ENCODE assay signal across 9 mouse cellular contexts in the genomic region with DNA sequence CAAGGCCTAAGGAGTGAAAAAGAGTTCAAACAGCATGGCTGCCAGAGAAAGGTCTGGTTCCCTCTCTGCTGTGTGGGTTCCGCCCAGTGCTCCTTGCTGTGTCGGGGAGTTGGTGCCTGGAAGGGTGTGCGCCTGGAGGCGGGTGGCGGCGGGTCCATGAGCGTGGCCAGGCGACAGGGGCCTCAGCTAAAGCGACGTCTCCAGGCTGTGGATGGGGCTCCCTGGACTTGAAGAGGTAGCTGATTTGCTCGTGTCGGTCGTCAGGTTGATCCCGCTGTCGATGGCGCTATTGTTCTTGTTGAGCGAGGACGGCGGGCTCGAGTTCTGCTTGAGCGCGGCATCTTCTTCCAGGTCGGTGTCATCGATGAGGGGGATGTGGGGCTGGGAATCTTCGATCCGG. TPM values are rescaled to one million over a fixed set of nuclear protein-coding genes. Genes with fewer than 3 reads are reported as not detected.
DNase-seq lines count a peak whose midpoint lies in the region; ATAC-seq and TF ChIP-seq lines count a peak whose summit lies in the region.
"Had no signal": no experiment of that assay in that cellular context is flagged by ENCODE, and none has a peak within 500 bp of the region (broad histone marks: within the 10 kb centered on the region; RNA-seq: fewer than 3 reads in every experiment).

No protein-coding gene starts in this region.

- no peak overlapping the region for H3K27ac ChIP-seq in heart, embryonic 15.5 days
- no peak overlapping the region for H3K27ac ChIP-seq in limb, embryonic 13.5 days

- DNase-seq in heart, adult 9 months (ENCODE audit: low spot score in 2 of 2) = no peak
- peak; percentile 16 for DNase-seq in thymus, postnatal 0 days (ENCODE audit: low spot score)
- no peak for DNase-seq in thymus, adult 18-20 months
- DNase-seq in adipocyte (ENCODE audit: low spot score) = no peak
- no peak for DNase-seq in lung, adult 2 months
- DNase-seq in Muller cell, postnatal 12 days (ENCODE audit: inconsistent ontology term) = no peak

- ATAC-seq in heart, embryonic 15.5 days (replicated peaks; ENCODE audit: insufficient number of reproducible peaks, insufficient read depth, low FRiP score, low read depth) = no peak
- no peak for ATAC-seq in limb, embryonic 13.5 days (ENCODE audit: low FRiP score, low read depth)

- H3K4me1 ChIP-seq in heart, embryonic 15.5 days (replicated peaks) = no peaks in the 10 kb centered on the region; the same call in 1 of the 2 replicates
- H3K4me1 ChIP-seq in limb, embryonic 13.5 days = no peaks in the 10 kb centered on the region
- no peaks in the 10 kb centered on the region for H3K4me1 ChIP-seq in lung, adult 2 months (ENCODE audit: control insufficient read depth, insufficient read depth, low read length)

- whole genome bisulfite sequencing in heart, embryonic 15.5 days = 20% methylated on average over 26 of the region's 26 CpGs
- WGBS in limb, embryonic 13.5 days = 38% methylated on average over 26 of the region's 26 CpGs
- 35% methylated on average over 26 of the region's 26 CpGs for WGBS in lung, adult 2 months

- no peak overlapping the region for H3K9ac ChIP-seq in heart, embryonic 15.5 days
- no peak overlapping the region; the same call in 1 of the 2 replicates for H3K9ac ChIP-seq in limb, embryonic 13.5 days

- H3K27me3 ChIP-seq in heart, embryonic 15.5 days = peaks cover 42% of the 10 kb centered on the region
- peaks cover 39% of the 10 kb centered on the region for H3K27me3 ChIP-seq in limb, embryonic 13.5 days

- no peak for TF ChIP-seq POLR2A in lung, adult 2 months (IDR thresholded peaks at IDR 0.05; ENCODE audit: borderline replicate concordance, extremely low read depth, low read depth, low read length)

- no peaks in the 10 kb centered on the region for H3K36me3 ChIP-seq in heart, embryonic 15.5 days
- H3K36me3 ChIP-seq in limb, embryonic 13.5 days = no peaks in the 10 kb centered on the region

- TF ChIP-seq CTCF in lung, adult 2 months (IDR thresholded peaks at IDR 0.05; ENCODE audit: insufficient read depth, low read length) = no peak

- no peaks in the 10 kb centered on the region for H3K9me3 ChIP-seq in heart, embryonic 15.5 days (replicated peaks)
- H3K9me3 ChIP-seq in limb, embryonic 13.5 days = no peaks in the 10 kb centered on the region

- H3K4me3 ChIP-seq in heart, embryonic 15.5 days = 0 out of 2 replicates have a peak overlapping the region, but pooled peaks have one; percentile 11
- H3K4me3 ChIP-seq in limb, embryonic 13.5 days = no peak overlapping the region
- no peak overlapping the region for H3K4me3 ChIP-seq in lung, adult 2 months (replicated peaks; ENCODE audit: extremely low read depth, low read depth, low read length)

- 0 out of 2 replicates have a peak overlapping the region, but pooled peaks have one; percentile 28 for H3K4me2 ChIP-seq in heart, embryonic 15.5 days
- H3K4me2 ChIP-seq in limb, embryonic 13.5 days (replicated peaks) = peak overlapping the region; percentile 23; the same call in 1 of the 2 replicates

RNA-seq across cellular contexts. Expression of a gene that starts 7.8 kb away (rescaled TPM):
- polyA plus RNA-seq in heart, embryonic 15.5 days (2015; fragmentation: Nextera tagmentation; extraction: Ambion mirVana) = 160 and 194 TPM in 2 replicates
- 223 and 234 TPM in 2 replicates for polyA plus RNA-seq in thymus, postnatal 0 days (2015; fragmentation: Nextera tagmentation; extraction: Ambion mirVana)
- 321 and 322 TPM in 2 replicates for polyA plus RNA-seq in limb, embryonic 13.5 days (2015; fragmentation: Nextera tagmentation; extraction: Ambion mirVana)
- 98.2 and 115 TPM in 2 replicates for polyA plus RNA-seq in lung, adult 2 months (2012; rRNA removed)

RNA-seq across cellular contexts. Expression of a gene that starts 28.7 kb away (rescaled TPM):
- polyA plus RNA-seq in heart, embryonic 15.5 days (2015; fragmentation: Nextera tagmentation; extraction: Ambion mirVana) = 0.30 TPM in 1 of 2 replicates, not detected in the other
- polyA plus RNA-seq in thymus, postnatal 0 days (2015; fragmentation: Nextera tagmentation; extraction: Ambion mirVana) = 0.59 and 0.81 TPM in 2 replicates
- 0.65 TPM in 1 of 2 replicates, not detected in the other for polyA plus RNA-seq in limb, embryonic 13.5 days (2015; fragmentation: Nextera tagmentation; extraction: Ambion mirVana)
- polyA plus RNA-seq in lung, adult 2 months (2012; rRNA removed) = 1.8 and 2.0 TPM in 2 replicates
- polyA plus RNA-seq: lung, embryonic 16.5 days had no signal

RNA-seq across cellular contexts. Expression of a gene that starts 51.5 kb away (rescaled TPM):
- 0.77 and 0.85 TPM in 2 replicates for polyA plus RNA-seq in heart, embryonic 15.5 days (2015; fragmentation: Nextera tagmentation; extraction: Ambion mirVana)
- 1.5 and 1.7 TPM in 2 replicates for polyA plus RNA-seq in thymus, postnatal 0 days (2015; fragmentation: Nextera tagmentation; extraction: Ambion mirVana)
- polyA plus RNA-seq in limb, embryonic 13.5 days (2015; fragmentation: Nextera tagmentation; extraction: Ambion mirVana) = 0.91 and 1.3 TPM in 2 replicates
- 21.0 and 24.5 TPM in 2 replicates for polyA plus RNA-seq in lung, adult 2 months (2012; rRNA removed)
